9 mouse cellular contexts compared by ENCODE assay signal in the genomic region with DNA sequence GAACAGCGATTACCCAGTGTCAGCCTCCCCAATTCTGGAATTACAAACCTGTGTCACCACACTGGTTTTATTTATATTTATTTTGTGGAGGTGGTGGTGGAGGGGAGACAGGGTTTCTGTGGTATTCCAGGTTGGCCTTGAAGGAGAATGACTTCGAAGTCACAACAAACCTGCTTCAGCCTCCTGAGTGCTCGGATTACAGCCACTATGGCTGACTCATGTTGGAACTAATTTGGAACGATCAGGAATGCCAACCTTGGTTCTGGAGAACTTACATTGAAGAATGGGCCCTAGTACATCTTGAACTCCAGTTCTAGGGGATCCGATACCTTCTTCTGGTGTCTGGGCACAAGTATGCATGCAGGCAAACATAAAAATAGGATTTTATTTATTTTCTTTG. TPM values are rescaled to one million over a fixed set of nuclear protein-coding genes. Genes with fewer than 3 reads are reported as not detected.
A peak's percentile ranks its signal among the peaks of the same experiment; 100 is the strongest.
DNase-seq lines count a peak whose midpoint lies in the region; ATAC-seq and TF ChIP-seq lines count a peak whose summit lies in the region.
"Had no signal": no experiment of that assay in that cellular context is flagged by ENCODE, and none has a peak within 500 bp of the region (broad histone marks: within the 10 kb centered on the region; RNA-seq: fewer than 3 reads in every experiment).

No protein-coding gene starts in this region.

- peak overlapping the region; percentile 86 for H3K4me2 ChIP-seq in heart, postnatal 0 days (ENCODE audit: low read depth, low read length)

- peaks cover 56% of the 10 kb centered on the region for H3K79me2 ChIP-seq in macrophage (ENCODE audit: inconsistent target)

- peak; percentile 89 for DNase-seq in heart, adult 11 months
- DNase-seq in heart, postnatal 14 days: no peak
- peak; percentile 23 for DNase-seq in NIH3T3 (ENCODE audit: low read depth)
- no peak for DNase-seq in heart, postnatal 0 days (ENCODE audit: low spot score)
- no peak for DNase-seq in thymus, adult 2 months
- no peak for DNase-seq in layer of hippocampus, adult 11-12 months (ENCODE audit: low spot score)
- no peak for DNase-seq in right cerebral cortex, adult 2 months (ENCODE audit: low spot score in 2 of 2)

- H3K4me1 ChIP-seq in heart, postnatal 0 days (ENCODE audit: control insufficient read depth, insufficient read depth): peaks cover 15% of the 10 kb centered on the region
- H3K4me1 ChIP-seq in thymus, adult 2 months (replicated peaks; ENCODE audit: control insufficient read depth, insufficient read depth, low read length): peaks cover 7% of the 10 kb centered on the region

- peak overlapping the region; percentile 100 for H3K27ac ChIP-seq in heart, postnatal 0 days (ENCODE audit: low read depth)
- H3K27ac ChIP-seq in macrophage: peak overlapping the region; percentile 99
- H3K27ac ChIP-seq in thymus, adult 2 months (ENCODE audit: control insufficient read depth, insufficient read depth, low read length): no peak overlapping the region

- no peak for TF ChIP-seq EP300 in heart, postnatal 0 days (IDR thresholded peaks at IDR 0.05; ENCODE audit: low read depth)

- H3K9ac ChIP-seq in heart, postnatal 0 days (replicated peaks; ENCODE audit: low read depth, low read length): peak overlapping the region; percentile 63; the same call in 1 of the 2 replicates

- H3K27me3 ChIP-seq in heart, postnatal 0 days (ENCODE audit: control insufficient read depth, insufficient read depth, low read length): no peaks in the 10 kb centered on the region
- H3K27me3 ChIP-seq in thymus, adult 2 months (ENCODE audit: control insufficient read depth, insufficient read depth, low read length): no peaks in the 10 kb centered on the region

- no peak for ATAC-seq in heart, postnatal 0 days (ENCODE audit: insufficient read depth, low read depth)

- intact Hi-C loops in heart, postnatal 14 days (cut with DNase I): no loop called here

- H3K4me3 ChIP-seq in heart, postnatal 0 days (ENCODE audit: low read depth, low read length): peak overlapping the region; percentile 92
- H3K4me3 ChIP-seq in macrophage (ENCODE audit: inconsistent target): peak overlapping the region; percentile 57
- H3K4me3 ChIP-seq in thymus, adult 2 months (ENCODE audit: control insufficient read depth, insufficient read depth, low read length): no peak overlapping the region

- WGBS in heart, postnatal 0 days: 65% methylated on average over 5 of the region's 5 CpGs
- WGBS in macrophage (ENCODE audit: missing documents): 77% methylated on average over 5 of the region's 5 CpGs
- 89% methylated on average over 5 of the region's 5 CpGs for WGBS in thymus, adult 2 months

- TF ChIP-seq CTCF in heart, postnatal 0 days (IDR thresholded peaks at IDR 0.05; ENCODE audit: low read depth): no peak
- no peak for TF ChIP-seq CTCF in thymus, adult 2 months (IDR thresholded peaks at IDR 0.05; ENCODE audit: borderline replicate concordance, control insufficient read depth, extremely low read depth, insufficient read depth, low read length, poor library complexity)

- no peak for TF ChIP-seq POLR2A in thymus, adult 2 months (IDR thresholded peaks at IDR 0.05; ENCODE audit: control insufficient read depth, extremely low read depth, insufficient read depth, low read length, poor library complexity)

- H3K36me3 ChIP-seq in heart, postnatal 0 days (replicated peaks; ENCODE audit: control insufficient read depth, insufficient read depth, low read length): no peaks in the 10 kb centered on the region
- peaks cover 7% of the 10 kb centered on the region; the same call in 1 of the 2 replicates for H3K36me3 ChIP-seq in macrophage (ENCODE audit: inconsistent target)
- no peaks in the 10 kb centered on the region for H3K36me3 ChIP-seq in thymus, adult 2 months (ENCODE audit: control insufficient read depth, insufficient read depth, low read length)

- no peaks in the 10 kb centered on the region for H3K9me3 ChIP-seq in heart, postnatal 0 days (replicated peaks; ENCODE audit: control insufficient read depth, low read length)

RNA-seq across cellular contexts. Expression of gene BC005537, which starts 2.1 kb away (rescaled TPM):
- total RNA-seq in heart, postnatal 14 days (2021): 100 to 1,000 TPM; 138 to 142 TPM
- total RNA-seq in heart, postnatal 0 days (2014; rRNA removed; ENCODE audit: low replicate concordance): 36.4 and 43.9 TPM in 2 replicates
- polyA plus RNA-seq in heart, postnatal 0 days (2015; fragmentation: Nextera tagmentation; extraction: Ambion mirVana): 13.2 and 14.0 TPM in 2 replicates
- 100 to 1,000 TPM; 204 to 959 (median 558) TPM for total RNA-seq in macrophage (2018; cell fraction: chromatin; rRNA removed)
- 100 to 1,000 TPM; 258 to 483 (median 379) TPM for total RNA-seq in macrophage (2018; cell fraction: cytosol; rRNA removed)
- total RNA-seq in macrophage (2018; cell fraction: nucleus; rRNA removed): 1,000 to 10,000 TPM in 12 of 26 experiments, 100 to 1,000 TPM in 14; 438 to 1,569 (median 919) TPM
- polyA plus RNA-seq in macrophage (2018): 285 to 668 TPM (median 308 TPM) in 3 replicates
- 48.8 and 53.7 TPM in 2 replicates for polyA plus RNA-seq in thymus, adult 2 months (2012; rRNA removed)

RNA-seq across cellular contexts. Expression of gene Acot13, which starts 32.0 kb away (rescaled TPM):
- total RNA-seq in heart, postnatal 14 days (2021): 100 to 1,000 TPM; 322 to 329 TPM
- total RNA-seq in heart, postnatal 0 days (2014; rRNA removed; ENCODE audit: low replicate concordance): 176 and 219 TPM in 2 replicates
- polyA plus RNA-seq in heart, postnatal 0 days (2015; fragmentation: Nextera tagmentation; extraction: Ambion mirVana): 609 and 634 TPM in 2 replicates
- 10 to 100 TPM in 2 of 26 experiments, 1 to 10 TPM in 15, not detected in 9; 1.6 to 14.0 (median 2.5) TPM for total RNA-seq in macrophage (2018; cell fraction: chromatin; rRNA removed)
- 10 to 100 TPM; 41.6 to 97.9 (median 63.3) TPM for total RNA-seq in macrophage (2018; cell fraction: cytosol; rRNA removed)
- total RNA-seq in macrophage (2018; cell fraction: nucleus; rRNA removed): 10 to 100 TPM in 16 of 26 experiments, 1 to 10 TPM in 10; 2.5 to 23.4 (median 12.0) TPM
- polyA plus RNA-seq in macrophage (2018): 55.9 to 94.5 TPM (median 88.0 TPM) in 3 replicates
- polyA plus RNA-seq in thymus, adult 2 months (2012; rRNA removed): 49.8 and 51.5 TPM in 2 replicates

RNA-seq across cellular contexts. Expression of gene Tdp2, which starts 32.1 kb away (rescaled TPM):
- total RNA-seq in heart, postnatal 14 days (2021): 10 to 100 TPM; 15.2 TPM
- total RNA-seq in heart, postnatal 0 days (2014; rRNA removed; ENCODE audit: low replicate concordance): 24.2 and 27.5 TPM in 2 replicates
- 17.4 and 18.5 TPM in 2 replicates for polyA plus RNA-seq in heart, postnatal 0 days (2015; fragmentation: Nextera tagmentation; extraction: Ambion mirVana)
- total RNA-seq in macrophage (2018; cell fraction: chromatin; rRNA removed): 10 to 100 TPM in 23 of 26 experiments, 1 to 10 TPM in 3; 6.8 to 64.5 (median 26.5) TPM
- 10 to 100 TPM in 16 of 26 experiments, 1 to 10 TPM in 10; 3.7 to 15.0 (median 11.3) TPM for total RNA-seq in macrophage (2018; cell fraction: cytosol; rRNA removed)
- total RNA-seq in macrophage (2018; cell fraction: nucleus; rRNA removed): 10 to 100 TPM in 25 of 26 experiments, 1 to 10 TPM in 1; 9.4 to 57.6 (median 19.4) TPM
- 15.5 to 19.5 TPM (median 17.7 TPM) in 3 replicates for polyA plus RNA-seq in macrophage (2018)
- 40.3 and 42.4 TPM in 2 replicates for polyA plus RNA-seq in thymus, adult 2 months (2012; rRNA removed)

RNA-seq across cellular contexts. Expression of gene Gmnn, which starts 37.7 kb away (rescaled TPM):
- 10 to 100 TPM; 32.6 to 34.4 TPM for total RNA-seq in heart, postnatal 14 days (2021)
- total RNA-seq in heart, postnatal 0 days (2014; rRNA removed; ENCODE audit: low replicate concordance): 28.2 and 29.8 TPM in 2 replicates
- polyA plus RNA-seq in heart, postnatal 0 days (2015; fragmentation: Nextera tagmentation; extraction: Ambion mirVana): 71.7 and 81.1 TPM in 2 replicates
- total RNA-seq in macrophage (2018; cell fraction: chromatin; rRNA removed): 10 to 100 TPM in 8 of 26 experiments, 1 to 10 TPM in 17, under 1 TPM in 1; 0.90 to 22.3 (median 5.3) TPM
- total RNA-seq in macrophage (2018; cell fraction: cytosol; rRNA removed): 10 to 100 TPM in 25 of 26 experiments, 1 to 10 TPM in 1; 8.1 to 30.0 (median 21.3) TPM
- total RNA-seq in macrophage (2018; cell fraction: nucleus; rRNA removed): 10 to 100 TPM in 7 of 26 experiments, 1 to 10 TPM in 19; 1.8 to 37.5 (median 8.4) TPM
- 31.4 to 90.9 TPM (median 48.0 TPM) in 3 replicates for polyA plus RNA-seq in macrophage (2018)
- 10.6 and 11.9 TPM in 2 replicates for polyA plus RNA-seq in thymus, adult 2 months (2012; rRNA removed)

RNA-seq across cellular contexts. Expression of gene D130043K22Rik, which starts 45.6 kb away (rescaled TPM):
- not detected for total RNA-seq in heart, postnatal 14 days (2021)
- not detected in 2 replicates for total RNA-seq in heart, postnatal 0 days (2014; rRNA removed; ENCODE audit: low replicate concordance)
- polyA plus RNA-seq in heart, postnatal 0 days (2015; fragmentation: Nextera tagmentation; extraction: Ambion mirVana): 0.03 TPM in 1 of 2 replicates, not detected in the other
- total RNA-seq in macrophage (2018; cell fraction: chromatin; rRNA removed): under 1 TPM in 3 of 26 experiments, not detected in 23; 0.13 to 0.21 (median 0.19) TPM
- under 1 TPM in 5 of 26 experiments, not detected in 21; 0.03 to 0.18 (median 0.04) TPM for total RNA-seq in macrophage (2018; cell fraction: cytosol; rRNA removed)
- under 1 TPM in 2 of 26 experiments, not detected in 24; 0.11 TPM for total RNA-seq in macrophage (2018; cell fraction: nucleus; rRNA removed)
- polyA plus RNA-seq in macrophage (2018): not detected in 3 replicates
- 0.12 and 0.13 TPM in 2 replicates for polyA plus RNA-seq in thymus, adult 2 months (2012; rRNA removed)
- polyA plus RNA-seq: spleen, adult 2 months had no signal

Comparison
In these comparisons a context has a peak if more than half of its experiments do, and no peak if none do; other contexts are left out.
1. DNase-seq: peak in heart, adult 11 months (single experiment) and NIH3T3 (single experiment); none in heart, postnatal 14 days (0 of 2), heart, postnatal 0 days (single experiment), thymus, adult 2 months (single experiment), layer of hippocampus, adult 11-12 months (single experiment) and right cerebral cortex, adult 2 months (0 of 2).